Mouse (Mus musculus): ENCODE measurements around the gene 5730522E02Rik. TPM values are rescaled to one million over a fixed set of nuclear protein-coding genes. Genes with fewer than 3 reads are reported as not detected.

The 5730522E02Rik gene
- total RNA-seq, 2 experiments from 2014 or later: not detected

DNA sequence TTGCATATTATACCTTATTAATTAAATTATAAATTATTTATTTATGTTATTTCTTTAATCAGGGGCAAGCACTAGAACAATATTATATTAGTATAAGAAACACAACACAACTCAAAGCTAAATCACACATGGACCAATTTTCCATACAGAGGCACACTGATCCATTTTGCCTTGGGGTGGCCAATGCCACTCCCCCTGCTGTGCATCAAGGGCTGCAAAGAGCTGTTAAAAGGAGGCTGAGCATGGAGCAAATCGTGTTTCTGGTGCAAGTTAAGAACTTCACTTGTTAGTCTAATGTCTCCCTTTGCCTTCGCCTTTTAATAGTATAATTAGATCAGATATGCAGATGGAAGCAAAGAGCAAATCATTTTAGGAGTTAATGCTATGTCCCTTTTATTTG is 147.3 kb downstream of the 5730522E02Rik start:
- no peak for DNase-seq
- intact Hi-C loops (cut with DNase I): no loop called here

DNA sequence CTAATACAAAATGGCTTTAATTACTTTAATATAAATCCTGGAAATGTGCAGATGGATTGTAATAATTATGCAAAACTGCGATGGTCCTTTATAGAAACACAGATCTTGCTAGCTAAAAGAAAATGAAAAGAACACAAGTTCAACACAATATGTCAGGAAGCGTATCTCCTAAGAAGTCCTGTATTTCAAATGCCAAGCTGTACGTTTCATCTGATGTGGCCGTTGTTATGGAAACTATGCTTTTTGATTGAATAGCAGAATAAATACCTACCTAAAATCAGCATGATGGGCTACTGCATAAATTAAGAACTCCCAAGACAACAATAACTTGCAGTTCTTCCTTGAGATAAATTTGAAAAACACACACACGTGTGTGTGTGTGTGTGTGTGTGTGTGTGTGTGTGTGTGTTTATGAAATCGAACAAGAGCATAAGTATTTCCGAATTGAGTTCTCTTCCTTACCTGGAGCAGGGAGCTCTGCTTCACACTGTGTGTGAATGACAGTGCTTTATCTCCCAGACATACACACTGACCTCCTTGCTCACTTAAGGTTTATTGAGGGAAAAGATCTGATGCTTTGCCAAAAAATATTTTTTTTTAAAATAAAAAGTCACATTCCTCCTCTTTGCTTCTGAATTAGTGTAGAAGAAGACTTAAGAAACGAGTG is 149.0 kb downstream of the 5730522E02Rik start:
- no peak for DNase-seq
- intact Hi-C loops (cut with DNase I): no loop called here

GRCm38 (mm10) chr11:26013527-26013926 is 197.0 kb downstream of the 5730522E02Rik start:
- DNase-seq: no peak
- intact Hi-C loops (cut with DNase I): no loop called here

GRCm38 (mm10) chr11:26004018-26004417 is 206.5 kb downstream of the 5730522E02Rik start:
- DNase-seq: no peak
- intact Hi-C loops (cut with DNase I): no loop called here

GRCm38 (mm10) chr11:25999738-26000137 is 210.8 kb downstream of the 5730522E02Rik start:
- intact Hi-C loops (cut with DNase I): no loop called here
- DNase-seq: no peak

DNA sequence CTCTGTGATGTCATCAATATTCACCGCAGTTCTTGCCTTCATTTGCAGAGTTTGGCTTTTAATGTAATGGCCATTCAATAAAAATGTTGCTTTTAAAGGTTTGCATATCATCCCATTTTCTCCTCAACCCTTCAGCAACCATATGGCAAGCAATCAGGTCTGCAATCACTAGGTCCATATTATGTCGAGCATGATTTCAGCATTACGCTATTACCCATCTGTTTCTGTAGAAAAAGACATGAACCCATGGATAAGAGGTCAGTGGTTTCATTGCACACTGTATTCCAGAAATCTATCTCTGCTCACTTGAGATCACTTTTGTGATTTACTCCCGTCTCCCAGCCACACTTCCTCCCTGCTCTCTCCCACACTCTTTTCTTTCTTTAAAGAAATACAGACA is 213.1 kb downstream of the 5730522E02Rik start:
- intact Hi-C loops (cut with DNase I): no loop called here
- DNase-seq: no peak

- no peak for DNase-seq
- intact Hi-C loops (cut with DNase I): no loop called here
These were observed 216.4 kb downstream of the 5730522E02Rik start for GRCm38 (mm10) chr11:25994128-25994527.

GRCm38 (mm10) chr11:25992216-25992615 is 218.3 kb downstream of the 5730522E02Rik start:
- intact Hi-C loops (cut with DNase I): no loop called here
- DNase-seq: no peak

GRCm38 (mm10) chr11:25978736-25979276 is 231.8 kb downstream of the 5730522E02Rik start:
- DNase-seq: no peak
- intact Hi-C loops (cut with DNase I): no loop called here

GRCm38 (mm10) chr11:25941504-25941903 is 269.1 kb downstream of the 5730522E02Rik start:
- no peak for DNase-seq
- intact Hi-C loops (cut with DNase I): no loop called here

GRCm38 (mm10) chr11:25940716-25941294 is 269.8 kb downstream of the 5730522E02Rik start:
- no peak for DNase-seq
- intact Hi-C loops (cut with DNase I): no loop called here

DNA sequence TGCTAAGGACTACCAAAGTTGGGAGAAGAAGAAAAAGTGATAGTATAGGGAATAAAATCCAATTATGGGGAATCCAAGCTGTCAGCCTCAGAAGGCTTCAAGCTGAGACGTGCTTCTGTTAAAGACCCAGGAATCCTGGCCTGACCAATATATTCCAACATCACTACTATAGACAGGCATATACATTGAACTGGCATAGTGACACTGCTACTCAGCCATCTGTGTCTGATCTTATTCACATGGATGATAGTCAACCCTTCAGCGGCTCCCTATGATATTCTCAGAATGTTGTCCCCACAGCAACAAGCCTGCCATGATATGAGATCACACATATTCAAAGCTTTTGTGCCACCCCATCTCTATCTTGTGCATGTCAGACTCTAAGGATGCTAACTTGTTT is 284.3 kb downstream of the 5730522E02Rik start:
- intact Hi-C loops (cut with DNase I): no loop called here

GRCm38 (mm10) chr11:25902321-25902720 is 308.2 kb downstream of the 5730522E02Rik start:
- intact Hi-C loops (cut with DNase I): no loop called here
- no peak for DNase-seq

More for the DNA sequence above, 284.3 kb downstream of the 5730522E02Rik start:
- DNase-seq: no peak

- DNase-seq: no peak
- intact Hi-C loops (cut with DNase I): no loop called here
These were observed 308.9 kb downstream of the 5730522E02Rik start for GRCm38 (mm10) chr11:25901666-25902065.

GRCm38 (mm10) chr11:25893906-25894305 is 316.7 kb downstream of the 5730522E02Rik start:
- no peak for DNase-seq

DNA sequence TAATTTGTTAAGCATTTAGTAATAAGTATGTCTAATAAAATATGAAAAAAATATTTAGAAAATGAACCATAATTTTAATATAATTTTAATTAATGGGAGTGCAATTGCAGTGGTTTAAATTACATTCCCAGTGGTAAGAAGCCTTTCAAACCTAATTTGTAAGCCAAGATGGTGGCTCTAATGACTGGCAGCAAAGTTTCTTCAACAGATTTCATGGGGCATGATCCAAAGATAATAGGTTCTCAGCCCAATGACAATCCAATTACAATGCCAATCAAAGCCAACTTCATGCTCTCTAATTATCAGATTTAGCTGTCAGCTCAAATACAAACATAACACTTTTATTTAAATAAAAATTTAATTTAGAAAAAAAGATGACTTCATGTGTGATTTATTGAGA is 337.6 kb downstream of the 5730522E02Rik start:
- intact Hi-C loops (cut with DNase I): no loop called here
- DNase-seq: no peak

More at GRCm38 (mm10) chr11:25893906-25894305, 316.7 kb downstream of the 5730522E02Rik start:
- intact Hi-C loops (cut with DNase I): no loop called here

DNA sequence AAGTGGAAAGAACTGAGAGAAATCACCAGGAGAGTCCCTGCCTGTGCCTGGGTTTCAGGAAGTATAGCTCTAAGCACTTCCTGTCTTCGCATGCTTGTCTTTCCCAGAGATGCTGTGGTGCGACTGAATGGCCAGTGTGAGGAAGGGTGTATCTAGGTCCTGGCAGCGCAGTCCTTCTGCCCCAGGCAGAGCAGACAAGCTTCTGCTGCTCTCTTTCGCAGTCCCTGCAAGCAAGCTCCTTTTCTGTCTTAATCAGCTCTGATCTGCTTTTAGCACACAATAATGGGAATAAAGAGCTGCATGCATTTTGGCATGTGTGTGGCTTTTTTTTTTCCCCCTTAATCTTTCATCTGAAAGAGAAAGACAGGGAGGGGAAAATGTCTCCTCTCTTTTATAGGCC is 338.2 kb downstream of the 5730522E02Rik start:
- no peak for DNase-seq
- intact Hi-C loops (cut with DNase I): no loop called here

DNA sequence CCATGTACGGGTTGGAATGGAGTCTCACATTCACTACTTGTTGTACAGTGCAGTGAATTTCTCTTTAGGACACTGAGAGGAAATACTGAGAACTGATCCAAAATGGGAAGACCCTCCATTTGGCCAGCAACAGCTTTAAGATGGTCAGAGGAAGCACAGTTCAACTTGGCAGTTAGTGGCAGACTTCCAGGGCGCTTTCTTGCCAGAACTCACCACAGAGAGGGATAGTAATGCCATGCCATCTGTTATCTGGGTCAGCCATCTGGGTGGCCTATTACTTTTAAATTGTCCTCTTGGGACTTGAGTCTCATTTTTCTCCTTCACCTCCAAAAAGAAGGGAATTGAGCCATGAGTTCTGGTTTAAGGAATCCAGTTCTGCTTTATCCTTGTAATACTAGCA is 344.3 kb downstream of the 5730522E02Rik start:
- no peak for DNase-seq
- intact Hi-C loops (cut with DNase I): no loop called here

GRCm38 (mm10) chr11:25862686-25863085 is 347.9 kb downstream of the 5730522E02Rik start:
- intact Hi-C loops (cut with DNase I): loop anchor here (5.0 kb wide), 1 partner anchor 1885 kb away; no protein-coding TSS in a partner anchor
- DNase-seq: peak; percentile 32 to 59

DNA sequence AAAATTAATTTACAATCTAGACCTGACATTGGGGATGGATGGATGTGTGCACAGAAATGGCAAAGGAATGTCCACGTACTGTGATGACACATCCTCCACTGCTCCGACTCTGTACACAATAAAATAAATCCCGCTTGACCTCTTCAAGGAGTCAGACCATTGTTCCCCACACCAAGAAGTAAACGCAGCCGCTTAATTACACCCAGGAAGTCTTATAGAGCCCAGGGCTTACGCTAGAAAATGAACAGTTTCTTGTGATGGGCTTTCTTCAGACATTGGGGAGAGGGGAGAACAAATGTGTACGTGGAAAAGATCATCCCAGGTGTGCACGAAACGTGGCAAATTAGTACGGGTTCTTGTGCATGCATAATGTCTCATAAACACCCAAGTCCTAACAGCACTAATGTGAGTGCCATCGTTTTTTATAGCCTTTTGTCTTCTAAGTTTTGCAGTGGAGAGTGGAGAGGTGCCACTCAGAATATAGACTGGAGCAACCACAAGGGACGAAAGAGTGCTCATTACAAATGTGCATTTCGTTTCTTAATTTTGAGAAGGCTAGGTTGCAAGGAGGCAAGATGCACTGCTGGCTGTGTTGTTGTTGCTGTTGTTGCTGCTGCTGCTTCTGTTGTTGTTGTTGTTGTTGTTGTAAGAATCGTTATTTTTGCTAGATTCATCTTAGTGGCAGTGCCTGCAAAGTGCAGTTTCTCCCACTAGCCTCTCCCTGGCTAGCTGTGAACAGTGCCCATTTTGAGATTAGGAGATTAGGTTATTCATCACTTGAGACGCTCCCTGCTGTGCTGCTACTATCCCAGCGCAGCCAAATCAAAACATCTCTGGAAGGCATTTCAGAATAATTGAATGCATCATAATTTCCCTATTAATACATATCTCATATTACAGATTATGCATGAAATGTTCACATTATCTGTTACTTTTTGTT is 353.7 kb downstream of the 5730522E02Rik start:
- no peak for DNase-seq
- intact Hi-C loops (cut with DNase I): no loop called here

DNA sequence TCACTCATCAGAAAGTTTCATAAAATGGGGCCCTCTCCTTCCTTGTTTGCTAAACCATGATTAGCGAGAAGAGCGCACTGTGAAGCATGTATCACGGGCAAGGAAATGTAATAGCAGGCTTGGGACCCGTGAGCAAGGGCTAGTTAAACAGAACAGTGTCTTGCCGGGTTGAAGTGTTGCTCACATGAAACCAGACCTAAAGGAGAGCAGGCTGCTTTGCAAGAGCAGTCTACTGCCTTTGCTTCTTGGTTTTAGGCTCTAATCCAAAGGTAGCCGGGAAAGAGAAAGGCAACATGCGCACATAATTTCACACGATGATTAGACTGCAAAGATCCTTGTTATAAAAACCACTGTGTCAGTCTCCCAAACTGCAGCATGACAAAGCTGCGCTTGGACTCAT is 354.8 kb downstream of the 5730522E02Rik start:
- intact Hi-C loops (cut with DNase I): no loop called here
- no peak for DNase-seq

Data from heart, postnatal 36 days (tissue).